Mouse (Mus musculus): ENCODE results near the gene Slc39a8.

Slc39a8 gene

DNA sequence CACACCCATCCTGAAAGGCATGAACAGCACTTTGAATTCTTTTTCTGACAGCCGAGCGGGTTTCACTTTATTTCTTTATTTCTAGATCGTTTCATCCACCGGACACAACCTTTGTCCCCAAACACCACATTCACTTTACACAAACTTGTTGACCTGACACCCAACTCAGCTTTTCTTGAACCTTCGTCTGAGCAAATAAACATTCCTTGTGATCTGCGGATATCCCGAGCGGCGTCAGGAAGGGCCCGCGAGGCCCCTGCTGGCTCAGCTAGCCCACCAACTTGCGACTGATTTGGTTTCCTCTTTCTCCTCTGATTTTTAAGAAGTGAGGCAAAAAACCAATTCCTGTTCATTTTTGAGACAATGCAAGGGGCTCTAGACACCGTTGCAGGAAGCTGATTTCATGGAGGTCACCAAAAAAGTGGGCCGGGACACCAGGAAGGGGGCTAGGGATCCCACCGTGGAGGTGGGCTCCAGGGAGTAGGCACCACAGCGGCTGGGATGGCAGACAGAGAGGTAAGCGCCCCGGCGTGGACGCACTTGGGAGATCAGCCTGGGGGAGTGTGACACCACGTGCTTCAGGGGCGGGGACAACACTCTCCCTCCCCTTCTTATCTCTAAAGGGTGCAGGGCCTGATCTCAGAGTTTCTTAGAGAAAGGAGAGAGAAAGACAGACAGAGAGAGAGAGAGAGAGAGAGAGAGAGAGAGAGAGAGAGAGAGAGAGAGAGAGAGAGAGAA, at the start of gene Slc39a8:
Gene Slc39a8 (plus strand): TSS at position 264 of the 738 bp plus-strand sequence.
- DNase-seq (ENCODE audit: low read depth, low spot score), result peak; percentile 79

DNA sequence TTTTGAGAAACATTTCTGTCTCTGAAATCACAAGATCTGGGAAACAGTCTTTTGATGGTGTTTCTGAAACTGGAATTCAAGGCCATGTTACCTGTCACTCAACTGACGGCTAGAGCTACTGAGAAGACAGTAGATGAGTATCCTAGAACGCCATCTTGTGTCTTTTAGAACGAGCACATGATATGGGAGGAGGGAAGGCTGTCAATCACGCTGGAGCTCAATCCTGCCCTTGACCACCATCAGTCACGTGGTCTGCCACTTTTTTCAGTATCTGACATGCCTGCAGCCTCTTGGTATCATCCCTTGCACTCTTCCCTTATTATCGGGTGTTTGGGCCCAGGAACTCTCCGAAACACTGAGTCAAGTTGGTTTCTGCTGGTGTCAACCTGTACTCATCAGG, 40.0 kb upstream of the Slc39a8 start:
- DNase-seq (ENCODE audit: low read depth, low spot score), result no peak

DNA sequence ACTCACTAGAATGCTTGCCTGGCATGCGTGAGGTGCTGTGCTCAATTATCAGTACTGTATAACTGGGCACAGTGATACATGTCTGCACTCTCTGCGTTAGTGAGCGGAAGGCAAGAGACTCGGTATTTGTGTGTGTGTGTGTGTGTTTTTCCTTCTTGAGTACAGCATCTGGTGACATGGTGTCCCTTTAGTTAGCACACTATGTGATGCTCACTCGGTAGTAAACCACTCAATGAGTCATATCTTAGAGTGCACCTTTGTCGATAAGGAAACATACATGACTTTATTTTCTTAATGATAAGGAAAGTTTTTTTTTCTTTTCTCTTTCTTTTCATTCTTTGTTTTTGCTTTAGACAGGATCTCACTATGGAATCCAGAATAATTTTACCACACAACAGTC, 29.0 kb upstream of the Slc39a8 start:
- no peak for DNase-seq (ENCODE audit: low read depth, low spot score)

DNA sequence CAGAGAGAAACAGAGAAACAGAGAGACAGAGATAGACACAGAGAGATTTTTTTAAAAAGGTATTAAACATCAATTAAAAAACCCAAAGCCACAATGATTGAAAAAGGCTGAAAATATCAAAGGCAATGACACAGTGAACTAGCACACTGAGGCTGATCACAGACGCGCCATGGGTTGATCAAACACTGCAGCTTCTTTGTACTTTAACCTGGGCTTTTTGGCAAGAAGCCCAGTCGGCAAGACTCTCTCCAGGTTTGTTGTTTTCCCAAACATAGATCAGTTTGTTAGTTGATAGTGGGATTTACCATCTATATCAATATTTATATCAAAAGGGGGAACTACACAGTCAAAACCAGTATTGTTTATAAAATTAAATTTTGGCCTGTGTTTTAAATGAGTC, 26.8 kb upstream of the Slc39a8 start:
- DNase-seq (ENCODE audit: low read depth, low spot score), result peak; percentile 7

DNA sequence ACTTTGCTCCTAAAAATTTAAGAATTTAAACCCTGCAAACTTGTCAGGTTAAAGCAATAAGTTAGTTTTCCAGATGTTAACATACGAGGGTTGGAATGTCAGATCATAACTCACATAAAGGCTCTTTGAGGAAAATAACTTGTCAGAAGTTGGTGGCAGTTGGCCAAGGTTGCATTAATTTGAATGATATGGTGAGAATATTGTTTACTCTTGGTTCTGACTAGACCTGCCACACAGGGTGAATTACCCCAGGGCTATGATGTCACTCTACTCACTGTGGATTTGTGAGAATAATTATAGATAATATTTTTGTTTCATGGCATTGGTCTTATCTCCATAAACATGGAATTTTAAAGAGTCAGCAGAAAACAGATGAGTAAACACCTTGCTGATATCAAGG, 26.4 kb upstream of the Slc39a8 start:
- peak; percentile 28 for DNase-seq (ENCODE audit: low read depth, low spot score)

DNA sequence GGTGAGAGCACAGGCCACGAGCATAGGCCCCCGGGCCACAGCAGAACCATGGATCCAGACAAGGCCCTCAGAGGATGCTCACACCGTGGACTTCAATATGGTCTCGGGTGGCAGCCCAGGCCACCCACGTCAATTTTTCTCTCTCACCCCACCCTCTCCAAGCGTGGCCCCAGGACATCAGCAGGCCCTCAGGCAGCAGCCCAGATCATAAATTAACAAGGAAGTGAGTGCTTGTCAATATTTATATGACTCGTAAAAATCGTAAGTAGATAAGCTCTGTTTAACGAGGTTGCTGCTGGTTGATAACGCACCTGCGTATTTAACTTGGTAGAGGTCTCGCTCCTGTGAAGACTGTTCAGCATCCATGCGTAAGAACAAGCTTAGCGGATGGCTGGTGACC, 10.4 kb upstream of the Slc39a8 start:
- no peak for DNase-seq (ENCODE audit: low read depth, low spot score)

DNA sequence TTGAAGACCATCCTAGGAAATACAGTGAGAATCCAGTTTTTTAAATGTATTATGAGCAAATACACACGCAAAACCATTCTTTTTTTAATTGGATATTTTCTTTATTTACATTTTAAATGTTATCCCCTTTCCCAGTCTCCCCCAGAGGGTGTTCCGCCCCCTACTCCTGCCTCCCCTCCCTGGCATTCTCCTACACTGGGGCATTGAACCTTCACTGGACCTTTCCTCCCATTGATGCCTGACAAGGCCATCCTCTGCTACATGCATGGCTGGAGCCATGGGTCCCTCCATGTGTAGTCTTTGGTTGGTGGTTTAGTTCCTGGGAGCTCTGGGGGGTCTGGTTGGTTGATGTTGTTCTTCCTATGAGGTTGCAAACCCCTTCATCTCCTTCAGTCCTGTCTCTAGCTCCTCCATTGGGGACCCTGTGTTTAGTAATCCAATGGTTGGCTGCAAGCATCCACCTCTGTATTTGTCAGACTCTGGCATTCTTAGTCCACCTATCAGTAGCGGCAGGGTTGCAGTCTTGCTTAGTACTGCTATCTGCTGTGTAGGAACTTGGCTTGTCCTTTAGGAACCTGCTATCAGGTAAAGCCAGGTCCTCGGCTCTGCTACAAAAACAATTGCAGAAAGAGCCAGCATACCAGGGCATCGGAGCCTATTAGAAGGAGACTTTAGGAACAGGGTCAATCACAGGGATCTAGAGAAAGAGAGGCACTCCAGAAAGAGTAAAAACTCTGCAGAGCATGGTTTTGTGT, 8.9 kb upstream of the Slc39a8 start:
- no peak for DNase-seq (ENCODE audit: low read depth, low spot score)

DNA sequence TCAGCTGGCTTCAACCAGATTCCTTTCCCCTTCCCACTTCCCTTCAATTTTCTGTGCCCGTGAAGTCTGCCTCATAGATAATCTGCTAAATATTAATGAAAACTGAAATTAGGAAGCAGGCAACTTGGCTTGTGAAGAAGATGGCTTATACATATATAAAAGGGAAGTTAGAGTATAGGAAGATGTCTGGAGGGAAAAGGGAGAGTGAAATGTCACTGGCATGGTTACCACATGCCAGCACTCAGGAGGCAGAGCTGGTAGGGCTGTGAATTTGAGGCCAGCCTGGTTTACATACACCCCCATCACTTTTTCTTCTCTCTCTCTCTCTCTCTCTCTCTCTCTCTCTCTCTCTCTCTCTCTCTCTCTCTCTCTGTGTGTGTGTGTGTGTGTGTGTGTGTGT, 8.0 kb upstream of the Slc39a8 start:
- no peak for DNase-seq (ENCODE audit: low read depth, low spot score)

DNA sequence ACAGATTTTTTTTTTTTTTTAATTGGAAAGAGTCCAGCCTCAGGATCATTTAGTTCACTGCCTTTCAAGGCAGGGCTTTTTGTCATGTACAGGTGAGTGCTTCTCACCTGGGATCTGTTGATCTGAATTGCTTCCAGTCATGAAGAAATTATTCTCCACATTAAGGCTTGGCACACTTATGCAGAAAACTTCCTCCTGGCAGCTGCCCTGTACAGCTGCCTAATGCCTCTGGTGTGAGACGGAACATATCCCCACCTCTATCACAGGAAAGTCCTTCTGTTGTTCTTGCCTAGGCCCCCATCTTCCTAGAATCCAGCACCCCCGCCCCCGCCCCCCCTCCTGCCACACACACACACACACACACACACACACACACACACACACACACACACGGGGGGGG, 643 bp upstream of the Slc39a8 start:
- no peak for DNase-seq (ENCODE audit: low read depth, low spot score)

DNA sequence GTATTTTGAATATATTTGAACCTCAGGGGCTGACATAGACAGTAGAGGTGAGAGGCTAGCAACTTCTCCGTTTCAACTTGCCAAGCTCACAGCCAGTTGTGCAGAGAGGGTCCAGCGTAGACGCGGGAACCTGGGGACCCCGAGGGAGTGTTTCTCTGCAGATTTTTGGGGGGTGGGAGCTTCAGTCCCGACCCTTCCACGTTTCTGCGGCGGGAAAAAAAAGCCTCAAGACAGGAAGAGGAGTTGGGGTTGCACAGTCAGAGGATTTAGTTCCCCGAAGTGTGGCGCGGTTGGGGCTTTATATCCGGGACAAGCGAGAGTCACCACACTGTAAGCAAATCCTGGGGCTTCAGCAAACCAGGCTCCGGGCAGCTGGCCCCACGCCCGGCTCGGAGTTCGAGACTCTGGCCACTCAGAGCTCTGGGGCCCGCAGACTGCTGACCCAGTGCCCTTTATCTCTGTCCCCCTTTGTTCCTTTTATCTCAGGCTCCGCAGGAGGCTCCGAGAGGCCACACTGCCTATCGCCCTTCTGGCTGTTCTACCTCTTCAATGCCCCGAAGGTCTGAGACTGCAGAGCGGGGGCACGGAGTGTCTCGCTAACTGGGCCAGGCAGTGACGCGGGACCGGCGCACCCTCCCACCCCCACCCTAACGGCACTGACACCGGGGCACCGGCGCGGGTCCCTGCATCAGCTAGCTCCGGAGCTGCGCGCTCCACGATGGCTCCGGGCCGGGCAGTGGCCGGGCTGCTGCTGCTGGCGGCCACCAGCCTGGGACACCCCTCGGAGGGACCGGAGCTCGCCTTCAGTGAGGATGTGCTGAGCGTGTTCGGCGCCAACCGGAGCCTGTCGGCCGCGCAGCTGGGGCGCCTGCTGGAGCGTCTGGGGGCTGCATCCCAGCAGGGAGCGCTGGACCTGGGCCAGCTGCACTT, 940 bp downstream of the Slc39a8 start:
- DNase-seq (ENCODE audit: low read depth, low spot score), result peak; percentile 63

DNA sequence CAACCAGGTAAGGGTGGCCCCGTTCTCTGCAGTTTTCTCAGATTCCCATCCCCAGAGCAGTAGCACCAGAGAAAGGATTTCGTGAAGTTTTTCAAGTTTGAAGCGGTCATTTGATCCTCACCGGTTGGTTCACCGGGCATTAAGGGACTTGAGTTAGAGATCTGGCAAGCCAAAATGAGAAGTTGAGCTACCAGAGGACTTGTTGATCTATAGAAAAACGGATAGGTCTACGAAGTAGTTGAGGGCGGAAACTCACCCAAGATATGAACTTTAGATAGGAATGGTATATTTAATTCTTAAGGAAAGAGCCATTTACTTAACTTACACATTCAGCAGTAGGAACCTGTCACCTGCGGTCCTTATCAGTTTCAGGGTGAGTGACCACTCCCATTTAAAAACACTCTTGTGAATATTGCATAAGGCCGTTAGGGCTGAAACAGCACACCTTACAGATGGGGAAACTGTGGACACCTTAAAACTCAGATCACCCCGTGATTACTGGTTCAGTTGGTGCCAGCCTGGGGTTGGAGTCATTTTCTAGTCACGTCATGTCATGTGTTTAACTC, 1.7 kb downstream of the Slc39a8 start:
- no peak for DNase-seq (ENCODE audit: low read depth, low spot score)

DNA sequence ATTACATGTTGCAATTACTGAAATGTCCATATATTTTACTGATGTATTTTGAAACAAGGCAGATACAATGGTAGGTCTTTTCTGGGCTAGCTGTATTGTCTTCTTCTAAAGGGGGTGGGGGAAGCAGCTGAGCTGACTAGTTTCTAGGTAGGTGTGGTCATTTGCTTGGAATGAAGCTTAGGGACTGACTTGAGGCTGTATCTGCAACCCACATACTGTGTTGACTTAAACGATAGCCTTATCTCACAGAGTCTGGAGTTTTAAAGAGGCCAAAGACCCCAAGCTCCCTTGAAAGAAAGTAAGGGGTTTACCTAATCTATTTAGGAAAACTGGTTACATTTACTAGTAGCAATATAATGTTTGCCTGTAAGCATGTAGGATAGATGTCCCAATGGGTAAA, 2.9 kb downstream of the Slc39a8 start:
- DNase-seq (ENCODE audit: low read depth, low spot score), result no peak

DNA sequence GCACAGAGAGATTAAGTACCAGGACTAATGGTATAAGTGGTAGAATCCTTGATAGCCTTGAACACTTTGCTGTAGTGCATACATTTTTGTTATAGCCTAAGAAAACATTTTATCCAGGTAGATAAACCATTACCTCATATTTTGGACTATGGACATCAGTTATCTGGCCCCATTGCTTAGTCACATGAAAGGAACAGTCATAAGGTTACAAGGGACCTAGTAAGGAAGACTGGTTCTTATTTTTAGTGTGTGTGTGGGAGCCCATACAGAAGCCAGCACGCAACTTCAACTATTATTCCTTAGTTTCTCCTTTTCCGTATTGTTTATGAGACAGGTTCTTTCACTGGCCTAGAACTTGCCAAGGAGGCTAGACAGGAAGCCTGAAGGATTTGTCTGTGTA, 7.4 kb downstream of the Slc39a8 start:
- DNase-seq (ENCODE audit: low read depth, low spot score), result no peak

DNA sequence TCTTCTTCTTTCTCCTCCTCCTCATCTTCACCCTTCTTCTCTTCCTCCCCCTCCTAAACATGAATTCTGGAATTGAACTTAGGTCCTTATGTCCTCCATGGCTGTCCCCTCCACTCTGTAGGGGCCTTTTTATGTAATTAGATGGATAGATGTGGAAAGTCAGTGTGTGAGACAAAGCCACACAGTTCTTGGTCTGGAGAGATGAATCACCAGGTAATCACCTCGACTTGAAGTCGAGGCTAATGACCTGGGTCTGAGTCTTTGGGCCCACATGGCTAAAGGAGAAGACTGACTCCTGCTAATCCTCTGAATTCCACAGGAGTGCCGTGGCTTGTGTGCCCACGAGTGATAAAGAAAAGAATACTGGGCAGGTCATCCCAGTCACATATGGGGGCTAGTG, 7.8 kb downstream of the Slc39a8 start:
- no peak for DNase-seq (ENCODE audit: low read depth, low spot score)

DNA sequence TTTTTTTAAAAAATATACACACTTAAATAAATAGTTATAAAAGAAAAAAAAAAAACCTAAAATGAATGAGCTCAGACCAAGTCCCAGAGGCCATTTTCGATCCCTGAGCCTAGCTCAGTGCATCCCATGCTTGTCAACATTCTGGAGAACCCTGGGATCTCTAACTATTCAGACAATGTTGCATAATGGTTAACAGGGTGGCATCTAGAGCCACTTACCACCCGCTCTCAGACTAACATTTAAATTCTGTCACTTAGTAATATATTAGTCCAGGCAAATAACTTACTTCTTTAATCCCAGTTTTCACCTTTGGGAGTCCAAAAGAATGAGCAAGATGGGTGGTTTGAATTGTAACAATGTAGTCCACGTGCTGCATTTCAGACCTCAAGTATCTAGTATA, 9.9 kb downstream of the Slc39a8 start:
- DNase-seq (ENCODE audit: low read depth, low spot score), result no peak

DNA sequence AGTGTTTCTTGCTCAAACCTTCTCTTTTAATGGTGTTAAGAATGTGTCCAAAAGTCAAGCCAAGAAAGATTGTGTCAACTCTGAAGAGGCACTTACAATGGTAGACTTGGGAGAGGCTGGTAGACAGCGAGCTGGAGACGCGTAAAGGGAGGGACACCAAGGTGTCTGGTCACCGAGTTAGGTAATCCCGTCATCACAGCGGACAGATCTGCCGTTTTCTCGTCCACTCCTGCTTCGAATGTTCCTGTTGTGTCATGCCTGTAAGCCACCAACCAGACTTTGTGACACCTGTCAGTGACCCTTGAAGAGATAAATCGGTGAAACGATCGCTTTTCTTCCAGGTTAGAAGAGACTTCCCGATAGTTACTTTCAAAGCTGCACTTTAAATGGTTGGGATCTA, 14.5 kb downstream of the Slc39a8 start:
- no peak for DNase-seq (ENCODE audit: low read depth, low spot score)

DNA sequence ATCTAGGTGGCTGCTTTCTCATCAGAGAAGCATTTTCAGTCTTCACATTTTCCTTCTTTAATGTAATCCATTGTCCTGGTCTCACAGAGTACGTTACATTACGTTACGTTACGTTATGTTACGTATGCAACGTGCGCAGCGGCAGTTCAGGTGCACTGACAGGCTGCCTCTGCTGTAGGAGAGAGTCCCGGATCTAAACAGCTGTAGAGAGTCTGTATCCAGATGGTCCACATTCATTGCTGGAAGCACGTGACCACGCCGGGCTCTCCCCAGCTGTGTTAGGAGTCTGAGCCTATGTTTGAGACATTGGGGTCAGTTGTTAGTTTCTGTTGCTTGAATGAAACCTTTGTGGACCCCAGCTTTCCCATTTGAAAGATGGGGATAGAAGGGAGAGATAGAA, 15.1 kb downstream of the Slc39a8 start:
- peak; percentile 23 for DNase-seq (ENCODE audit: low read depth, low spot score)

DNA sequence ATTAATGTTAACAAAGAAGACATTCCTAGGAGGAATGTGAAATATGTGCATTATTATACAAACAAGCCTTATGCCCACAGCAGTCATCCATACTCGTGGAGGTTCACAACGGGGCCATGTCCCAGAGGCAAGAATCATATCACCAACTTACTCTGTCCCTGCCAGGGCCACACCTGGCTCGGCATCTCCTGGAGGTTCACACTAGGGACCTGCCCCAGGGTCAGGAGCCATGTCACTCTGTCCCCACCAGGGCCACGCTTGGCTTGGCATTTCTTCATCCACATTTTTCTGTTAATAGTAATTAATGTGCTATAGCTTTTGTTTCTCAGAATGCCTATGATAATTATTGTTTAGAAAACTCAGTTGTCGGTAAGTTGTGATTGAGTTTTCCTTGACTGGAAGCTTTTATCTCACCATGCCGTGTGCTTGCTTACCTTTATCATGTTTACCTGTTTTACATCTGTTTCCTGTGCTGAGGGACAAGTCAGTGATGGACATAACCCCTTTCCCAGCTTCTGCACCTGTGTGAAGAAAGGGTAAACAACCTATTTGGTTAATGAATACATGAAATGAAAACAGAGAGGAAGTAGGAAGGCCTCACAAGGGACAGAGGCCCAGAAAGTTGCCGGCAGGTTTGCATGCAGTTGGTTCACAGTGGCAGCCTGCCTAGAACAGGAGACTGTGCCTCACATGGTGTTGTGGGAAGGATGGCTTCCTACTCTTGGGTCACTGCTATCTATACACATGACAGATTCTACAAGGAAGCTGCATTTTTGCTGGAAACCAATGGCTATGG, 16.8 kb downstream of the Slc39a8 start:
- DNase-seq (ENCODE audit: low read depth, low spot score), result no peak

DNA sequence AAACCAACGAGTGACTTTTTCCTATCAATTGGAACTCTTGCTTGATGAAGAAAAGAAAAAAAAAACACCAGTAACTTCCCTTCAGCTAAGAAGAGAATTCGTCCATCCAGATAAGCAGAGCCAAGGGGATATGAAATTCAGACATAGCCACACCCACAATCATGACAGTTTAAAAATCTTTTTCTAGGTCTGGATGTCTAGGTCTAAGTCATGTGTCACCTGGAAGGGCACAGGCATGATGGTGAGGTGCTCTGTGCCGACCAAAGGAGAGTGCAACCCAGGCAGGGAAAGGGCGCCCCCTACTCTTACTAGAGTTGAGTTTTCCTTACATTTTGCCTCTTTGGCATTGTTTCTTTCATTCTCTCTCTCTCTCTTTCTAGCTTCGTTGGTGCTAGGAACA, 18.1 kb downstream of the Slc39a8 start:
- no peak for DNase-seq (ENCODE audit: low read depth, low spot score)

DNA sequence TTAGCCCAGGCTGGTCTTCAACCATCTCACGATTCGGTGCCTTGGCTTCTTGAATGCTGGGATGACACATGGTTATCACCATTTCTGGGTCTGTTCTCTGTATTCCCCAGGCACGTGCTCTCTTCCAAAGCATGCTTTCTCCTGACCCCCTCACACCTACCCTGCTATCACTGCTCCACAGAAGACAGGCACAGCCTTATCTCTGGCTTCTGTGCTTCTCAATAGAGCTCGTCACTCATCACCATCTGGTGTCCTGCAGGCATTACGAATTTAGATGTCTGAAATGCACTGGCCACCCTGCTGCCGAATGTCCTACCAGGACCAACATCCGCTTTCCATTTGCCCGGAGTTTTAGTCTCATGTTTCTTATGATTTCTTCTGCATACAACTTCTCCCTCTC, 18.6 kb downstream of the Slc39a8 start:
- DNase-seq (ENCODE audit: low read depth, low spot score), result no peak

DNA sequence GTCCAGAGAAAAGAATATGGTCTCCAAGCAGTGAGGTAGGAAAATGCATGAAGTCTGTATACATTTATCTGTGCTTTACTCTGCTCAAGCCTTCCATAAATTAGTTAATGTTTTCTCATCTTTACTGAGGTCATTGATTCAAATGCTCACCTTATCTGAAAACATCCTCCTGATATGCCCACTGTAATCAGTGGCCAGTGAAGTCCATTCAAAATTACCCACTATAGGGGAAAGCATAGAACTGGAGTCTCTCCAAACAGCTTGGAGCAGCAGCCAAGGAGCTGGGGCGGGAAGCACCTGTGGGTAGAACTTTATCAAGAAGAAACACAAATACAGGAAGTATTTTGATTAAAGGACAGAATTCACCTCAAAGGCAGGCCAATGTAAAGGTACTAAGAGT, 19.8 kb downstream of the Slc39a8 start:
- no peak for DNase-seq (ENCODE audit: low read depth, low spot score)

Data from mesoderm, embryonic 11.5 days (tissue).